Mouse (Mus musculus) midbrain, postnatal 0 days (tissue): ENCODE data around the gene H2-Eb2. TPM values are rescaled to one million over a fixed set of nuclear protein-coding genes. Genes with fewer than 3 reads are reported as not detected.
"Not testable (repeated sequence)": the region's sequence is repeated elsewhere in the genome, so short reads cannot be mapped to it uniquely, and the experiment has no call there.

Source experiments
- ATAC-seq: fragments of 200-750 bp; cut with Nextera tagmentation; 2 replicates; pipeline ENCODE4 v1.8.0; 2017; ENCODE audit warnings: moderate number of reproducible peaks, mild to moderate bottlenecking, moderate TSS enrichment, moderate library complexity; ENCODE audit not compliant: low FRiP score
- DNase-seq: peaks from one replicate; pipeline ENCODE4 v3.0.0-alpha.2; 2015; ENCODE audit warnings: low spot score
- H3K27ac ChIP-seq: fragments of 300-500 bp; sonication (generic); 2 replicates; pipeline ENCODE4 v1.5.1; 2014; ENCODE audit warnings: low read depth, mild to moderate bottlenecking, low read length, mixed read lengths
- H3K27me3 ChIP-seq: fragments of 300-500 bp; sonication (generic); 2 replicates; pipeline ENCODE4 v1.6.1; 2014; ENCODE audit warnings: low read length, control low read depth, mixed read lengths; ENCODE audit not compliant: insufficient read depth
- H3K36me3 ChIP-seq: fragments of 300-500 bp; sonication (generic); 2 replicates; pipeline ENCODE4 v1.6.1; 2014; ENCODE audit warnings: low read length, control low read depth, mixed read lengths; ENCODE audit not compliant: insufficient read depth
- H3K4me1 ChIP-seq: fragments of 300-500 bp; sonication (generic); 2 replicates; pipeline ENCODE4 v1.6.1; 2014; ENCODE audit warnings: mild to moderate bottlenecking, control low read depth, antibody characterized with exemption, low read length, mixed read lengths; ENCODE audit not compliant: insufficient read depth
- H3K4me2 ChIP-seq: fragments of 300-500 bp; sonication (generic); 2 replicates; pipeline ENCODE4 v1.6.1; 2014; ENCODE audit warnings: low read depth, mild to moderate bottlenecking, low read length, mixed read lengths; ENCODE audit not compliant: poor library complexity, severe bottlenecking
- H3K4me3 ChIP-seq: fragments of 300-500 bp; sonication (generic); 2 replicates; pipeline ENCODE4 v1.5.1; 2014; ENCODE audit warnings: low read depth, mild to moderate bottlenecking, low read length, moderate library complexity
- H3K9ac ChIP-seq: fragments of 300-500 bp; sonication (generic); replicated peaks from 2 replicates; pipeline ENCODE4 v1.6.1; 2014; ENCODE audit warnings: mild to moderate bottlenecking, low read length, moderate library complexity, mixed read lengths; ENCODE audit not compliant: poor library complexity, severe bottlenecking
- H3K9me3 ChIP-seq: fragments of 300-500 bp; sonication (generic); 2 replicates; pipeline ENCODE4 v1.6.1; 2016; ENCODE audit warnings: low read length, control low read depth
- CTCF ChIP-seq: IDR thresholded peaks from 2 replicates; pipeline ENCODE4 v1.5.1; 2016; ENCODE audit warnings: antibody characterized with exemption, mild to moderate bottlenecking
- WGBS: fragments of 180-500 bp; shearing (Covaris S2); extraction: QIAGEN DNeasy Blood & Tissue Kit; methylation state at CpG from one replicate; pipeline ENCODE4 v1.1.7; 2014; 5-methylcytosine and 5-hydroxymethylcytosine counted together
- polyA plus RNA-seq: library from polyadenylated mRNA; unstranded; fragments of >200 nt; fragmentation: Nextera tagmentation; extraction: Ambion mirVana; gene quantifications from 2 replicates; pipeline ENCODE4 v1.2.1, GENCODE M21; 2015
- total RNA-seq: library from RNA; depleted of rRNA; stranded (reverse); fragments of >200 nt; gene quantifications from 2 replicates; pipeline ENCODE4 v1.2.3, GENCODE M21; 2014

H2-Eb2 gene
- total and polyA plus RNA-seq, 2 experiments from 2014 or later: 0.09 to 0.22 TPM

- Histone ChIP-seq H3K36me3 (no peaks in the 10 kb centered on the region), H3K9ac (no peak overlapping the region), H3K4me2 (no peak overlapping the region), H3K4me3 (no peak overlapping the region), H3K27ac (no peak overlapping the region), H3K9me3 (no peaks in the 10 kb centered on the region), H3K4me1 (no peaks in the 10 kb centered on the region; the same call in 1 of the 2 replicates), H3K27me3 (no peaks in the 10 kb centered on the region)
- TF ChIP-seq CTCF: no peak
- ATAC-seq (no peak), DNase-seq (no peak)
These were observed 18.2 kb upstream of the H2-Eb2 start for GRCm38 (mm10) chr17:34307216-34307615.

- no peak for ATAC-seq
- H3K4me3 ChIP-seq: no peak overlapping the region
- no peaks in the 10 kb centered on the region; the same call in 1 of the 2 replicates for H3K4me1 ChIP-seq
- H3K4me2 ChIP-seq: no peak overlapping the region
- no peak overlapping the region for H3K9ac ChIP-seq
- WGBS: 85% methylated on average over 4 of the region's 4 CpGs
- no peaks in the 10 kb centered on the region for H3K36me3 ChIP-seq
- no peak for TF ChIP-seq CTCF
- H3K9me3 ChIP-seq: no peaks in the 10 kb centered on the region
- no peak overlapping the region for H3K27ac ChIP-seq
- DNase-seq: no peak
- H3K27me3 ChIP-seq: no peaks in the 10 kb centered on the region
These were observed 17.3 kb upstream of the H2-Eb2 start for GRCm38 (mm10) chr17:34308161-34308560.

GRCm38 (mm10) chr17:34309225-34309624, 16.2 kb upstream of the H2-Eb2 start:
- no peaks in the 10 kb centered on the region; the same call in 1 of the 2 replicates for H3K4me1 ChIP-seq
- 27% methylated on average over 10 of the region's 10 CpGs for WGBS

GRCm38 (mm10) chr17:34309683-34310385, 15.6 kb upstream of the H2-Eb2 start:
- ATAC-seq: peak; percentile 72
- no peaks in the 10 kb centered on the region for H3K9me3 ChIP-seq
- no peaks in the 10 kb centered on the region for H3K36me3 ChIP-seq
- H3K9ac ChIP-seq: peak overlapping the region; percentile 70
- TF ChIP-seq CTCF: no peak
- H3K4me3 ChIP-seq: peak overlapping the region; percentile 48
- peak overlapping the region; percentile 68 for H3K27ac ChIP-seq
- no peaks in the 10 kb centered on the region for H3K27me3 ChIP-seq
- H3K4me1 ChIP-seq: no peaks in the 10 kb centered on the region; the same call in 1 of the 2 replicates
- peak overlapping the region; percentile 63 for H3K4me2 ChIP-seq
- WGBS: 28% methylated on average over 38 of the region's 38 CpGs
- peak; percentile 69 for DNase-seq

More at GRCm38 (mm10) chr17:34309225-34309624, 16.2 kb upstream of the H2-Eb2 start:
- Histone ChIP-seq H3K36me3 (no peaks in the 10 kb centered on the region), H3K9me3 (no peaks in the 10 kb centered on the region), H3K9ac (peak overlapping the region; percentile 70), H3K4me2 (peak overlapping the region; percentile 63), H3K27me3 (no peaks in the 10 kb centered on the region), H3K27ac (peak overlapping the region; percentile 68), H3K4me3 (peak overlapping the region; percentile 48)
- DNase-seq (no peak), ATAC-seq (no peak)
- TF ChIP-seq CTCF: no peak

GRCm38 (mm10) chr17:34310526-34310925, 14.9 kb upstream of the H2-Eb2 start:
- H3K4me3 ChIP-seq, H3K4me2 ChIP-seq, H3K27ac ChIP-seq, H3K27me3 ChIP-seq, H3K4me1 ChIP-seq, H3K9ac ChIP-seq, ATAC-seq, H3K9me3 ChIP-seq, DNase-seq, H3K36me3 ChIP-seq: not testable (repeated sequence)
- WGBS: 82% methylated on average over 3 of the region's 3 CpGs

DNA sequence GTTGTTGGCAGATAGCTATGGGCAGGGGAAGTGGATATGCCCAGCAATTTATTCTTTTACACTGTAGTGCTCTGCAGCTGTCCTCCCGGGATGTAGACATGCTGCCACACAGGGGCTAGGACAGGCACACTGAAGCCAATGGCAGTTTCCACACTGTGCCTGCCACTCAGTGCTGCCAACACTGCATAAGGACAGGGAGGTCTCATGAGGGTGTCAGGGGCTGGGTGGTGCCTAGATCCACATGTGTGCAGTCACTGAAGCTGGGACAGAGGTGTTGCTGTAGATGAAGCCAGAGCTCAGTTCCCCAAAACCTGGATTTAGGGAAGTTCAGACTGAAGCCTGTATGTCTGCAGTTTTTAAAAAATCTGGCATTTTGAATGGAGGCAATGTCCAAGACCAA, 13.3 kb upstream of the H2-Eb2 start:
- Histone ChIP-seq H3K9me3 (no peaks in the 10 kb centered on the region), H3K4me2 (no peak overlapping the region), H3K4me3 (no peak overlapping the region), H3K36me3 (no peaks in the 10 kb centered on the region), H3K27me3 (no peaks in the 10 kb centered on the region), H3K4me1 (no peaks in the 10 kb centered on the region; the same call in 1 of the 2 replicates), H3K27ac (no peak overlapping the region), H3K9ac (no peak overlapping the region)
- 91% methylated on average over 1 of the region's 1 CpGs for WGBS
- no peak for DNase-seq
- TF ChIP-seq CTCF: no peak
- ATAC-seq: no peak
